Mouse (Mus musculus) Patski (cell line): ENCODE measurements around the gene Pip4k2c. TPM values are rescaled to one million over a fixed set of nuclear protein-coding genes. Genes with fewer than 3 reads are reported as not detected.
A peak's percentile ranks its signal among the peaks of the same experiment; 100 is the strongest.

ENCODE experiments used
- ATAC-seq: fragments of 100-300 bp; one replicate; pipeline ENCODE4 v1.8.0; 2021
- CTCF ChIA-PET: fragments of 350-600 bp; sonication (Branson Sonifier 250); formaldehyde crosslinking; loops from one replicate; lab custom pipeline; 2022; ENCODE audit warnings: inconsistent platforms; lab: Charles Lee
- POLR2A ChIA-PET: fragments of 350-600 bp; sonication (Branson Sonifier 250); formaldehyde crosslinking; loops from one replicate; lab custom pipeline; 2022; ENCODE audit warnings: antibody characterized with exemption, inconsistent platforms; lab: Charles Lee
- DNase-seq: peaks from one replicate; pipeline ENCODE4 v3.0.0-alpha.2; 2011; ENCODE audit warnings: low read depth, low spot score
- H3K27me3 ChIP-seq: fragments of 371-371 bp; one replicate; pipeline ENCODE4 v1.5.1; 2021
- CTCF ChIP-seq: fragments of 100-300 bp; IDR thresholded peaks from one replicate; pipeline ENCODE4 v1.5.1; 2021
- in situ Hi-C: fragments of 300-500 bp; cut with MboI; formaldehyde crosslinking; loops from 3 replicates; pipeline ENCODE4 v1.11.1; 2018; ENCODE audit warnings: low pct_unique_long_range_greater_than_20kb, mixed read lengths
- polyA plus RNA-seq: library from polyadenylated mRNA; unstranded; gene quantifications from one replicate; pipeline ENCODE4 v1.2.3, GENCODE M21; 2021

Pip4k2c gene
- 76.8 TPM for polyA plus RNA-seq

DNA sequence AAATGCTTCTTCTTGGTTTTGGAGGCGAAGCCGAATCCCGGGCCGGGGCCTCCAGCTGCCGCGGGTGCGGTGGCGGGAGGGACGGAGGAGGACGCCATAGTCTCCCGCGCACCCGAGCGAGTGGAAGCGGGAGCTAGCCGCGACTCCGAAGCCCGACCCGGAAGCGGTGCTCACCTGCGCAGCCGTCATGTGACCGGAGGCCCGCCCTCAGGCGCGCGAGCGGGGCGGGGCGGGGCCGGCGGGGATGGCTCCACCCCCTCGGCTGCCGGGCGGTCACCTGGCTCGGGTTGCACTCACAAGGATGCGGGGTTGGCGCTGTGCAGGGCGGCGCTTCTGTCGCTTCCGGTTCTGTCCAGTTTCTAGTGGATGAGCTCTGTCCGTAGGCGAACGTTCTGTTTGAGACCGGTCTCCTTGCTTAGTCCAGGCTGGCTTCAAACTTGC lies at the start of gene Pip4k2c:
Gene Pip4k2c, minus strand, starts transcription at position 172 of the 441 bp plus-strand sequence.
- POLR2A ChIA-PET, result interaction anchor here (2.6 kb wide), 1 partner anchor 19 kb away, joined by 5 read pairs; no protein-coding TSS in a partner anchor
- CTCF ChIA-PET, result interaction anchor here (1.0 kb wide), 1 partner anchor 21 kb away, joined by 3 read pairs; no protein-coding TSS in a partner anchor

DNA sequence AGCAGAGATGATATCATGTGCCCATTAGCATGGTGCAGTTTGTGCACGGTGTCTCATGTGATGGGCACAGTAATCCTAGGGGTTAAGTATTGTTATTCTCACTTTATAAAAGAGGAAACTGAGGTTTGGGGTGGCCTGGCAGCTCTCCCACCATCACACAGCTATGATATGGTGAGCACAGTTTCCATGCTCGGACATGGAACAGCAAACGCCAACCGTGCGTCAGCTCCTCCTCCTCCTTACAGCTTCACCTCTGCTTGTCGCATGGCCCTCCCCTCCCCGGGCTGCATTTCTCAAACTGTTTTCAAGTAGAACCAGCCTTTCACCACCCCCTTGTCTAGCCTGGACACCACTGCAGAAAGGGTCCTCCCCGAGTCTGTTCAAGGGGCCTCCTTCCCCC lies 47.1 kb upstream of the Pip4k2c start:
- TF ChIP-seq CTCF, result no peak
- ChIA-PET POLR2A (no interaction called here), CTCF (interaction anchor here (1.1 kb wide), 1 partner anchor 76 kb away, joined by 3 read pairs; no protein-coding TSS in a partner anchor)
- in situ Hi-C loops, result loop anchor here (5.0 kb wide), 1 partner anchor 59 kb away; no protein-coding TSS in a partner anchor
- no peaks in the 10 kb centered on the region for H3K27me3 ChIP-seq
- DNase-seq (no peak), ATAC-seq (no peak)

More for the DNA sequence above, at the start of gene Pip4k2c:
- no peaks in the 10 kb centered on the region for H3K27me3 ChIP-seq
- DNase-seq (no peak), ATAC-seq (peak; percentile 90)
- TF ChIP-seq CTCF, result no peak
- in situ Hi-C loops, result no loop called here

DNA sequence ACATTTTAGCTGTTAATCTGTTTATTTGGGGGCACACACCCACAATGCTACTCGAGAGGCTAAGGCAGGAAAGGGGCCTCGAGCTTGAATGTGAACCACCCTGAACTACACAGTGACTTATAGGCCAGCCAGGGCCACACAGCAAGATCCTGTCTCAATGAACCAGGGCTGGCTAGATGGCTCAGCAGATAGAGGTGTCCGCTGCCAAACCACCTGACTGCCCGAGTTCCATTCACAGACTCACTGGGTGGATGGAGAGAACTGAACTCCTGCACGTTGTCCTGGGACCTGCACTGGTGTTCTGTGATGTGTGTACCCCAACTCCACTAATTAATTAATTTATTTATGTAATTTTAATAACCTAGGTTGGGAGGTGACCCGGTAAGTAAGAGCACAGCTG lies 46.4 kb upstream of the Pip4k2c start:
- H3K27me3 ChIP-seq, result no peaks in the 10 kb centered on the region
- in situ Hi-C loops, result loop anchor here (5.0 kb wide), 1 partner anchor 60 kb away; no protein-coding TSS in a partner anchor
- TF ChIP-seq CTCF, result no peak
- ChIA-PET POLR2A (interaction anchor here (0.5 kb wide), 1 partner anchor 11 kb away, joined by 4 read pairs; no protein-coding TSS in a partner anchor), CTCF (interaction anchor here (1.1 kb wide), 1 partner anchor 32 kb away, joined by 3 read pairs; no protein-coding TSS in a partner anchor)
- no peak for DNase-seq
- ATAC-seq, result no peak

GRCm38 (mm10) chr10:127255625-127256345 lies 44.4 kb upstream of the Pip4k2c start:
- peaks cover 5% of the 10 kb centered on the region for H3K27me3 ChIP-seq
- ChIA-PET POLR2A (no interaction called here), CTCF (no interaction called here)
- in situ Hi-C loops, result loop anchor here (5.0 kb wide), 1 partner anchor 62 kb away; no protein-coding TSS in a partner anchor
- TF ChIP-seq CTCF, result no peak
- DNase-seq, result no peak
- ATAC-seq, result no peak

DNA sequence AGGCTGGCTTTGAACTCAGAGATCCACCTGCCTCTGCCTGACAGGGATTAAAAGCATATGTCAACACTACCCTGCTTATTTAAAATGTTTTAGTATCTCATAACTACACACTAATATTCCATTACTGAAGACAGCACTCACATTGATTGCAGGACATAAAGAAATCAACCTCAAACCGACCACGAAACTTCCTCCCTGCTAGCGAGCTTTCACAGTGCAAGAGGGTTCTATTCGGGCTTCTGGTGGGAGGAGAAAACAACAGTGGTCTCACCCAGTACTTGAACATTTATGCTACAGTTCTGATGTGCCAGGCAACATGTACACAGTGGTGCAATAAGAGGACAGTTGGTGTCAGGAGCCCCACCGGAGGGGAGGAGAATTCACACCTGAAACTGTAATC lies 39.4 kb upstream of the Pip4k2c start:
- CTCF ChIA-PET, result interaction anchor here (1.5 kb wide), 1 partner anchor 9 kb away, joined by 3 read pairs; no protein-coding TSS in a partner anchor
- no peak for TF ChIP-seq CTCF

GRCm38 (mm10) chr10:127238241-127238824 lies 26.9 kb upstream of the Pip4k2c start:
- CTCF ChIA-PET, result interaction anchor here (1.6 kb wide), 1 partner anchor 110 kb away, joined by 4 read pairs; no protein-coding TSS in a partner anchor
- no peak for ATAC-seq
- in situ Hi-C loops, result no loop called here
- no peak for DNase-seq
- H3K27me3 ChIP-seq, result peaks cover 26% of the 10 kb centered on the region
- TF ChIP-seq CTCF, result no peak
- POLR2A ChIA-PET, result interaction anchor here (0.8 to 1.3 kb wide), 2 partner anchors 15 to 40 kb away, joined by 3 read pairs; no protein-coding TSS in a partner anchor

More for the DNA sequence above, 39.4 kb upstream of the Pip4k2c start:
- DNase-seq, result no peak
- in situ Hi-C loops, result no loop called here
- H3K27me3 ChIP-seq, result peaks cover 6% of the 10 kb centered on the region
- POLR2A ChIA-PET, result interaction anchor here (0.7 kb wide), 1 partner anchor 94 kb away, joined by 3 read pairs; no protein-coding TSS in a partner anchor
- no peak for ATAC-seq

DNA sequence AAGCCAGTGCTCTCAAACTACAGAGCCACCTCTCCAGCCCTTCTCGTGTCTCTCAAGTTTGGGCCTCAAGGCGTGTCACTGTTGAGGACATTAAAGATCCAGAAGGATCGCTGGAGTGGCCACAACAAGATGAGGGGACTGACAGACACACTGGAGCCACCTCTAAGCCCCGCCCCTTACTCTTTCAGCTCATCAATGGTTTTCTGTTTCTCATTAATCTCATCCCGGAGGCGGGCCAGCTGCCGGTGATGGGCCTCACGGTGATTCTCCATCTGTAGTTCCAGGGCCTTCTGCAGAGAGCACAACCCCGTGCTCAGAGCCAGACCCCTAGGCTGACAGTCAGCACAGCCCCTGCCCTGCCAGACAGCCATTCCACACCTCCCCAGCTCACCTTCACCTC lies 25.2 kb upstream of the Pip4k2c start:
- ChIA-PET CTCF (no interaction called here), POLR2A (no interaction called here)
- ATAC-seq (no peak), DNase-seq (no peak)
- TF ChIP-seq CTCF, result no peak
- H3K27me3 ChIP-seq, result peaks cover 26% of the 10 kb centered on the region
- in situ Hi-C loops, result no loop called here

DNA sequence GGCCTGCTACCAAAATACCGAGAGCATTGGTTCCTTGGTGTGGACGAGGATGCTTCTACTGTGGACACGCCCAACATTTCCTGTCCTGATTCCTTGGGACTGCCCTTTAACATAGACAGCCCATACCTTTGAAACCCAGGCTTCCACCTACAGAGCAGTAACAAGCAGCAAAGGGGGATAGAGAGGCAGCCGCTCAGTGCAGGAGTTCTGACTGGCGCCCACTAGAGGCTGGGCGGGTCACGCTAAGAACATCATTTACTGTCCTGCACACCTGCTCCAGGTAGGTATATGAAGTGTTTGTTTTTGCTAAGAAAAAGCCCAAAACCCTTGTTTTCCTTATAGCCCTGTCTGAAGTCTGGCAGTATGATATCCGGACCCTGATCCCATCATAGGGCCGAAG lies 21.8 kb upstream of the Pip4k2c start:
- in situ Hi-C loops, result no loop called here
- CTCF ChIA-PET, result interaction anchor here (1.0 to 1.8 kb wide), 2 partner anchors 9 to 119 kb away, joined by 3 to 7 read pairs; no protein-coding TSS in a partner anchor
- no peak for DNase-seq
- H3K27me3 ChIP-seq, result peaks cover 19% of the 10 kb centered on the region
- POLR2A ChIA-PET, result no interaction called here
- TF ChIP-seq CTCF, result no peak
- ATAC-seq, result no peak

DNA sequence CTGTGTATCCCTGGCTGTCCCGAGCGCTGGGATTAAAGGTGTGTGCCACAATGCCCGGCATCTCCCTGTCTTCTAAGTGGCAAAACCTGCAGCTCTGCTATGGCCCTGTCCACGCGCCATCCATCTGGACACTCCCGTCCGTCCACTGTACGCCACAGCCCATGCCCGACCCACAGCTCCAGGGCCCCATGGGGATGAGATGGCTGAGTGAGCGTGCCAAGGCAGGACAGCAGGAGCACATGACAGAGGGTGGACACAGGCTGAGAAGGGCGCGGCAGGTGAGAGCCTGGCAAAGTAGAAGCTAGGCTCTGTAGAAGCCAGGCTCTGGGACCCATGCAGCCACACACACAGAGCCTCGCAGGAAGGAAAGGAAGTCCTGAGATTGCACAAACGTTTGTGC lies 20.4 kb upstream of the Pip4k2c start:
- in situ Hi-C loops, result no loop called here
- DNase-seq, result no peak
- no peak for ATAC-seq
- TF ChIP-seq CTCF, result no peak
- POLR2A ChIA-PET, result interaction anchor here (1.8 kb wide), 1 partner anchor 21 kb away, joined by 5 read pairs; the partner anchor contains the start of gene Pip4k2c
- CTCF ChIA-PET, result interaction anchor here (1.6 to 5.6 kb wide), 3 partner anchors 10 to 108 kb away, joined by 4 to 28 read pairs (median 7); no protein-coding TSS in a partner anchor
- peaks cover 12% of the 10 kb centered on the region for H3K27me3 ChIP-seq

DNA sequence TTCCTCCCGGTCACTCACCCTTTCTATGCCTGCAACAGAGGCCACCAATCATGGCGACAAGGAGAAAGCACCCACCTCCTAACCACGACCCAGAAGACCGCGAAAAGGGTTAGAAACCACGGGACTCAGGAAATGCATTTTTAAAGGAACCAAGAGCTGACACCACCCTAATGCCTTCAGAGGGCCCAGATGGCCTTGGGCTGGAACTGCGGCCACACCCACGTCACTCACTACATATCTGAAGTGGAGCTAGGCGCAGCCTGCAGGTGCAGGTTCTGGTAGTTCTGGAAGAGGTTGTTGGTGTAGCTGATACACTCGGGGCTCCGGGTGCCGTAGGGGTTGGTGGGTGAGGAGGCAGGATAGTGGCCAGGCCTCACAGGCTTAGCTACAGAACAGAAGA lies 19.3 kb upstream of the Pip4k2c start:
- POLR2A ChIA-PET, result interaction anchor here (0.6 to 1.8 kb wide), 3 partner anchors 20 to 59 kb away, joined by 3 to 5 read pairs (median 4); partner anchors contain the start of gene Pip4k2c
- ATAC-seq, result no peak
- H3K27me3 ChIP-seq, result peaks cover 3% of the 10 kb centered on the region
- CTCF ChIA-PET, result interaction anchor here (0.6 to 5.6 kb wide), 4 partner anchors 9 to 107 kb away, joined by 3 to 28 read pairs (median 4); no protein-coding TSS in a partner anchor
- no peak for TF ChIP-seq CTCF
- no peak for DNase-seq
- in situ Hi-C loops, result no loop called here
